Mouse (Mus musculus): ENCODE data around the gene Cdk9.

GRCm38 (mm10) chr2:32749082-32749481, 36.2 kb upstream of the Cdk9 start:
- TF ChIP-seq CTCF (IDR thresholded peaks at IDR 0.05; ENCODE audit: low read depth, low read length) (no peak), POLR2A (IDR thresholded peaks at IDR 0.05; ENCODE audit: borderline replicate concordance, low read depth, low read length) (no peak)
